Mouse (Mus musculus): ENCODE measurements at regions not wholly inside any gene's neighbourhood (a gene's known extent, or its start where the extent isn't known, plus 50 kb on each side); places are given as distances from the start of the nearest gene placed in this dataset.

DNA sequence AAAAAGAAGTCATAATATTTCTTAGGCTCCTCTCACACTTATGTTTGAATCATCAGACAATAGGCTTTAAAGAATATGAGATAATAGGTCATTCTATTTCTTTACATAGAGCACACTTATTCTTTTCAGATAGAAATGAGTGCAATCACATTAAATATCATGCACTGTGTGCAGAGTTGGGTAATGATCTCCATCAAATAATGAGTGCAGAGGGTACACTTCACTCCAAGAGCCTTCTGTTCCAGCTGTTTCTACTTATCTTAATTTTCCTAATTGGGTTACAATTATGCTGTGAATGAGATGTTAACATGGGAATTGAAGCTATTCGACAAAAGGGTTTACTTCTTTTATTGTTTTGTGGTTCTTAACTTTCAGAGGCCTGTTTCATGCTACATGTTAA, 707.5 kb upstream of the Mdga2 start:
- TF ChIP-seq CTCF (IDR thresholded peaks at IDR 0.05; ENCODE audit: low read depth) (no peak), EP300 (optimal IDR thresholded peaks at IDR 0.05) (no peak)
